Mouse (Mus musculus) telencephalon, adult 2 months (tissue): Measurements from ENCODE around the gene Myocd.
A peak's percentile ranks its signal among the peaks of the same experiment; 100 is the strongest.

Source experiments
- DNase-seq: peaks from one replicate; pipeline ENCODE4 v3.0.0-alpha.2; 2011; ENCODE audit warnings: low read depth, low spot score

The Myocd gene

DNA sequence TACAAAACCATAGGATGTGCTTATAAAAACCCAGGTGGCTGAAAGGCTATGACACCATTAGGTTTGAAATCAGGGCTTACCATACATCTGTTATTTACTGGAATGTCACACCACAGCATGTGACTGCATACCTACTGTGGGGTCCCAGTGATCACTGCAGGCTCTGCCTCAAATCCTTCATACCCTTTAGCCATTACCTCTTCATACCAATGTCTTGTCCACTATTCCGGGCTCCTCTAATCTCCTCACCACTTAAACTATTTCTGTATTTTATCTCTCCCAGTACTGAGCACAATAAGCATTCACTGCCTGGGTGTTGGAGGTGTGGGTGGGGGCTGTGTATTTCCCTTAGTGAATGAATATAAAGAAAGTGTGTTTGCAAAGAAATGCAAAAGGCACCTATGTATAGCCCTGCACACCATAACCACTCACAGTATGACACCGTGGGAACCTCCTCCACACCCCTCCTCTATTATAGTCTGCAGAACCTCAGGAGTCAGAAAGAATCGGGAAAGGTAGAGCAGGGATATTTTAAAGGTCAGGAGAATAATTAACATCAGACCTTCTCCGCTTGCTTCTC, 126.9 kb downstream of the Myocd start:
- DNase-seq = no peak

DNA sequence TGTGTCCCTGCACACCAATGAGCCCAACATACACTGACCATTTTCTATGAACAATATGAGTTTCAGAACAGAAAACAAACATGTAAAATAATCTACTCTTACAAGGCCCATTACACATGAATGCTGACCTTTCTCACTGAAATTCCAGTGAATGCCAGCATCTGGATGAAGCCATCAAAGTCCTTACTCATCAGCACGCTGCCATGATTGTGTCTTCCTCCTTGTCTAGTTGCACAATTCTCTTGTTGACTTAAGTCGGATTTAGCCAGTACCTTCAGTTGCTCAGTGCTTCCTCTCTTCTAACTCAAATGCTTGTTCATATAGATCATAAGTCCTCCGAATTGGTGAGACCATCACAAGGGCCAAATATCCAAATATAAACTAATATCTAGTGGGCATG, 130.8 kb downstream of the Myocd start:
- DNase-seq = no peak

DNA sequence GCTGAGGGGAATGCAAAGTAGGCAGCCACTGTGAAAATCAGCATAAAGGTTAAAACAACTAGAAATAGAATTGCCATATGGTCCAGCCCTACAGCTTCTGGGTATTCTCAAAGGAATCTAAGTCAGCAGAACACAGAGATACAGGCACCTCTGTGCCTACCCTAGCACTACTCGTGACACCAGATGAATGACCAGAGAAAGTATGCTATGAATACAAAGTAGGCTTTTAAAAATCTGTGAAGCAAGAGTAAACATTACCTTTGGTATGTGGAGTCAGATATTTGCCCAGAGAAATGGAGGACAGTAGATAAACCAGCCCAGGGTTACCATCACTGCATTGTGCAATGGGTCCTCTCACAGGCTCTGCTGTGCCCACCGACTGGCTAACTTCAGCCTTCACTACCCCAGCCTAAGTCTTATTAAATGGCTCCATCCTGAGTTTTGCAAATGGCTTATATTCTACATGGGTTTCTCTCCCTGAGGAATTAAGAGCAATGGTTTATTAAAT, 132.6 kb downstream of the Myocd start:
- DNase-seq = no peak

DNA sequence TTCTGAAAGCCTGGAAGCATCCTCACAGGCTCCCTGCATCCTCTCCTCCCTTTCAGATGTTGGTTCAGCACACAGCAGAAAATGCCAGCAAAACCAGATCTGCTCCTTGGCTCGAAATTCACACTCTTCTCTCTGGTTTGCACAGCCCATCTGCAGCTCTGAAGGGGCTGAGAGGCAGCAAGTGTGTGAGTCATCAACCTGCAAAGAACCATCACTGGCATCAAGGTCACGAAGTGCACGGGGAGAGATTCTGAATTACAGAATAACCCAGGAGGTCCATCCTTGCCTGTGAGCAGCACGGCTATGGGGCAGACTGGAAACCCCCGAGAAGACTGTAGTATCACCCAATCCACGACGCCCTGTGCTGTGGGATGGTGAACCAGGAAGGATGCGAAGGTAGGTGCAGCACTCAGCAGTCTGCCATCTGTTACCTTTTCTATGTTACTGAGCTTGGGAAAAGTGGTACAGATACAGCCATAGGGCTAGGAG, 134.5 kb downstream of the Myocd start:
- peak; percentile 81 for DNase-seq

DNA sequence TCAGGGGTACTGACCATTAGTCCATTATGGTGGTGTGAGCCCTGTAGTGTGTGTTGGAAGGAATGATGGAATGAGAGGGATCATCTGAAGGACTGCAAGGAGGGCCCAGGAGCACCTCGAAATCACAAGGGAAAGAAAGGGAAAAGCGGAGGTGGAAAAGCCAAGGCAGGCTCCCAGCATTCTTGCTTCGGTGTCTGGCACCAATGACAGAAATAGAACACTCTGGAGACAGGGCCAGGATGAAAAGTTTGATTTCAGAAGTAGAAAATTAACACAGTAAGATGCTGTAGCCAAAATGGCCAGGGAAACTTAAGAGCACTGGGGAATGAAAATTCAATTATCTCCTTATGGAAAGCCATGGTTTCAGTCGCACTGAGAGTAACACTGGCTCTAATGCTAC, 136.1 kb downstream of the Myocd start:
- DNase-seq = peak; percentile 68

DNA sequence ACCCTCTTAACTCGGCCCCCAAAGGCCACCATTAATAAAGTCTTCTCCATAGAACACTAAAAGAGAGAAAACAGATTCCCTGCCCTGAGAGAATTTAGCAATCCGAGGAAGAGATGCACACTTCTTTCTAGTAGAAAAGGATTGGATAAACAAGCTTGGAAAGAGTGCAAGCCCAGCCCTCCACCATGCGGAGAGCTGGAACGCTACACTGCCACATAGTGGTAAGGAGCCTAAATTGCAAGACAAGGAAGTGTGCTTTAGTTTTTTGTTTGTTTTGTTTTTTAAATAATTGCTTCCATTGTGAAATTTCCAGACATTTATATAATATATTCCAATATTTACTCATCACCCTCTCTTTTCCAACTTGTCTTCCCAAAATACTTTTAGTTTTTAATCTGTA, 140.7 kb downstream of the Myocd start:
- DNase-seq = no peak

DNA sequence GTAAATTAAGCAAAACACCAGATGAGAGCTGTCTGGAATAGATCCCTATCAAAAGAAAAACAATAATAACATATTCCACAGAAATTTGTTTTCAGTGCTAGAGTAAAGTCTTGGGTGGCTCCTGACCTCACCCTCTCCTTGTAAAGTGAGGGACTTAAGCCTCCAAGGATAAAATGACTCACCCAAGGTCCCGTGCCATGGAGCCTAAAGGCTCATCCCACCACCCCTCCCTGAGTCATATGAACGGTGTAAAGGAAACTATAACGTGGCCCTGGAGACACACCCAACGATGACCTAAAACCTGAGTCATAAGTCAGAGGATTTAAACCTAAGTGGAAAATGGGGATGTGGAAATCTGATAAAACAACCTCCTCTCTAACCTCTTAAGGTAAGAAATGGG, 141.1 kb downstream of the Myocd start:
- DNase-seq = no peak

DNA sequence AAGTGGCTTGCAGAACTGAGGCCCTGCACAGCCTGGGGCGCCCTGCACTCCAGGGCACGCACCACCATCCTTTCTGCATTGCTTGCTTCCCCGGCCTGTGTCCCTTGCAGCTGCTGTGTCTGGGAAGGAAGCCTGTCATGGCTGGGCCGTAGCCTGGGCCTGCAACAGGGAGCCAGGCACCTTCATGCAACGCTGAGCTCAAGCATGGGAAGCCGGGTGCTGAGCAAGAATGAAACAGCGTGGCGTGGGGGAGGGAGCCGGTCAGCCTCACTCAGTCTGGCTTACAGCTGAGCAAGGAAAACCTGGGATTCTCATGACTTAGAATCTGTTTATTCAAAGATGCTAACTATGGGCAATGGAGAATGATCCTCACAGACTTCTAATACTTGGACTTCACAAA, 143.2 kb downstream of the Myocd start:
- DNase-seq = no peak
